Mouse (Mus musculus) mouse embryonic stem cell (cell line): ENCODE data around the gene Klhl1.
"Not testable (repeated sequence)": the region's sequence is repeated elsewhere in the genome, so short reads cannot be mapped to it uniquely, and the experiment has no call there.

Experiments used
- in situ Hi-C, 2 experiments: fragments of 300-500 bp; cut with MboI; formaldehyde crosslinking; loops; 1 replicate in 1 of 2; 3 replicates in 1 of 2; pipeline ENCODE4 v1.14.3; 2019 to 2020; ENCODE audit warnings: low sequenced_read_pairs in 2 of 2, low pct_unique_long_range_greater_than_20kb in 1 of 2, mixed read lengths in 1 of 2; ENCODE audit not compliant: unreplicated experiment in 1 of 2

Klhl1 gene

GRCm38 (mm10) chr14:96518954-96519682 is at the start of gene Klhl1:
TSS of gene Klhl1 (minus strand) at chr14:96519102.
- in situ Hi-C loops, result no loop called here

- in situ Hi-C loops, result no loop called here
These were observed 34.8 kb upstream of the Klhl1 start for GRCm38 (mm10) chr14:96553668-96554067.

GRCm38 (mm10) chr14:96518151-96518953 is 550 bp downstream of the Klhl1 start:
- in situ Hi-C loops, result no loop called here

- in situ Hi-C loops, result no loop called here
These were observed 1.2 kb downstream of the Klhl1 start for GRCm38 (mm10) chr14:96517727-96518126.

- in situ Hi-C loops, result no loop called here
These were observed 19.0 kb downstream of the Klhl1 start for GRCm38 (mm10) chr14:96499936-96500335.

GRCm38 (mm10) chr14:96471812-96472211 is 47.1 kb downstream of the Klhl1 start:
- in situ Hi-C loops, result no loop called here

- in situ Hi-C loops, result no loop called here
These were observed 47.6 kb downstream of the Klhl1 start for GRCm38 (mm10) chr14:96471336-96471735.

GRCm38 (mm10) chr14:96461756-96462155 is 57.1 kb downstream of the Klhl1 start:
- in situ Hi-C loops, result no loop called here

GRCm38 (mm10) chr14:96392032-96392737 is 126.7 kb downstream of the Klhl1 start:
- in situ Hi-C loops, result no loop called here

GRCm38 (mm10) chr14:96362727-96363126 is 156.2 kb downstream of the Klhl1 start:
- in situ Hi-C loops, result no loop called here

- in situ Hi-C loops, result no loop called here
These were observed 170.7 kb downstream of the Klhl1 start for GRCm38 (mm10) chr14:96348220-96348619.

- in situ Hi-C loops, result no loop called here
These were observed 187.8 kb downstream of the Klhl1 start for GRCm38 (mm10) chr14:96331069-96331468.

- in situ Hi-C loops, result no loop called here
These were observed 301.0 kb downstream of the Klhl1 start for GRCm38 (mm10) chr14:96217805-96218441.

- in situ Hi-C loops, result not testable (repeated sequence)
These were observed 324.1 kb downstream of the Klhl1 start for GRCm38 (mm10) chr14:96194795-96195194.

GRCm38 (mm10) chr14:96174546-96174945 is 344.4 kb downstream of the Klhl1 start:
- in situ Hi-C loops, result no loop called here

GRCm38 (mm10) chr14:96143137-96143536 is 375.8 kb downstream of the Klhl1 start:
- in situ Hi-C loops, result no loop called here

GRCm38 (mm10) chr14:96140246-96140645 is 378.7 kb downstream of the Klhl1 start:
- in situ Hi-C loops, result no loop called here

GRCm38 (mm10) chr14:96107396-96107795 is 411.5 kb downstream of the Klhl1 start:
- in situ Hi-C loops, result no loop called here
